Mouse (Mus musculus): ENCODE measurements around the gene Srprb. TPM values are rescaled to one million over a fixed set of nuclear protein-coding genes. Genes with fewer than 3 reads are reported as not detected.
A peak's percentile ranks its signal among the peaks of the same experiment; 100 is the strongest.

Gene Srprb
- polyA plus RNA-seq, 1 experiment: 21.2 TPM

DNA sequence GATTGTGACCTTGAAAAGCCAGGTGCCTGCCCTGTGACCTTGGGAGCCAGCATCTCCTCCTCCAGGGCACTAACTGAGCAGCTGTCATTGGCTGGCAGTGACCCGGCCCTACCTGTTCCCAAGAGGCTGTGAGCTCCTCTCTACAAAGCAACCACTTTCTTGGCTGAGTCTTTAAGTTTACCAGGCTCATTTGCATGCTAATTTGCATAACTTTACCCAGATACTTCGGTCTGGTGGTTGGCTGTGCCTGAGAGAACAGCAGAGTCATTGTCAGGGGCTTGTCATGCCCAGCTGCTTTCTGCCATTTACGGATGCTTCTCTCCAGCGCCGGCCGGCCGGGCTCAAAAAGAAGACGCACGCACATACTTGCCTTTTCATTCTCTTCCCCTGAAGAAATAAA, 55.2 kb downstream of the Srprb start:
- no peak overlapping the region for H3K4me3 ChIP-seq (ENCODE audit: extremely low read depth, insufficient read depth, insufficient read length)
- H3K27me3 ChIP-seq (ENCODE audit: control insufficient read depth, insufficient read depth, low read length): no peaks in the 10 kb centered on the region
- H3K4me1 ChIP-seq (ENCODE audit: control insufficient read depth, insufficient read depth, insufficient read length): peaks cover 5% of the 10 kb centered on the region; the same call in 1 of the 2 replicates
- DNase-seq (ENCODE audit: low read depth in 1 of 2, low spot score in 2 of 2): peak in 1 of 2 experiments; percentile 48
- TF ChIP-seq POLR2A (IDR thresholded peaks at IDR 0.05; ENCODE audit: low read depth, low read length): no peak
- no peak for TF ChIP-seq CTCF (IDR thresholded peaks at IDR 0.05; ENCODE audit: extremely low read depth, insufficient read depth, insufficient read length, insufficient replicate concordance)
- WGBS: 9% methylated on average over 9 of the region's 9 CpGs
- H3K36me3 ChIP-seq (ENCODE audit: control insufficient read depth, insufficient read depth, low read length): no peaks in the 10 kb centered on the region
- no peak overlapping the region for H3K27ac ChIP-seq (ENCODE audit: insufficient read depth, low read length)

DNA sequence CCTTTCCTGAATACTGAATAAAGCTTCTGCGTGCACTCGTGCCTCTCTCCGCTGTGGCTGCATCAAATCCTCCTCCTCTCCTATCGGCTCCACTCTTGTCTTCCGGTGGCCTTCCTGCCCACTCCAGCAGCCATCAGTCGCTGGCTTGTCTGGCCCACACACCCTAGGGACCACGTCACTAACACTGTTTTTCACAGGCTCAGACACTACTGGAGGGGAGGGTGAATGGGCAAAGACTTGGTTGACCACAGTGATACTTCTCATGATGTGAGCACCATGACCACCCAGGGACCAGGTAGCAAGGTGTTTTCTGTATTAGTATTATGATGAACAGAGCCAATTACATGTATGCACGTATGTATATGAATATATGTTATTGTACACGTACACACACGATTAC, 55.7 kb downstream of the Srprb start:
- Histone ChIP-seq H3K27me3 (ENCODE audit: control insufficient read depth, insufficient read depth, low read length) (no peaks in the 10 kb centered on the region), H3K36me3 (ENCODE audit: control insufficient read depth, insufficient read depth, low read length) (no peaks in the 10 kb centered on the region), H3K27ac (ENCODE audit: insufficient read depth, low read length) (no peak overlapping the region), H3K4me3 (ENCODE audit: extremely low read depth, insufficient read depth, insufficient read length) (no peak overlapping the region), H3K4me1 (ENCODE audit: control insufficient read depth, insufficient read depth, insufficient read length) (peaks cover 5% of the 10 kb centered on the region; the same call in 1 of the 2 replicates)
- TF ChIP-seq CTCF (IDR thresholded peaks at IDR 0.05; ENCODE audit: extremely low read depth, insufficient read depth, insufficient read length, insufficient replicate concordance) (no peak), POLR2A (IDR thresholded peaks at IDR 0.05; ENCODE audit: low read depth, low read length) (no peak)
- DNase-seq (ENCODE audit: low read depth in 1 of 2, low spot score in 2 of 2): no peak
- WGBS: 85% methylated on average over 10 of the region's 10 CpGs

GRCm38 (mm10) chr9:103145351-103145750, 56.6 kb downstream of the Srprb start:
- no peak for DNase-seq (ENCODE audit: low read depth in 1 of 2, low spot score in 2 of 2)
- WGBS: 88% methylated on average over 5 of the region's 5 CpGs
- H3K27me3 ChIP-seq (ENCODE audit: control insufficient read depth, insufficient read depth, low read length): no peaks in the 10 kb centered on the region
- peaks cover 5% of the 10 kb centered on the region; the same call in 1 of the 2 replicates for H3K4me1 ChIP-seq (ENCODE audit: control insufficient read depth, insufficient read depth, insufficient read length)
- no peaks in the 10 kb centered on the region for H3K36me3 ChIP-seq (ENCODE audit: control insufficient read depth, insufficient read depth, low read length)
- TF ChIP-seq CTCF (IDR thresholded peaks at IDR 0.05; ENCODE audit: extremely low read depth, insufficient read depth, insufficient read length, insufficient replicate concordance) (no peak), POLR2A (IDR thresholded peaks at IDR 0.05; ENCODE audit: low read depth, low read length) (no peak)
- no peak overlapping the region for H3K4me3 ChIP-seq (ENCODE audit: extremely low read depth, insufficient read depth, insufficient read length)
- no peak overlapping the region for H3K27ac ChIP-seq (ENCODE audit: insufficient read depth, low read length)

DNA sequence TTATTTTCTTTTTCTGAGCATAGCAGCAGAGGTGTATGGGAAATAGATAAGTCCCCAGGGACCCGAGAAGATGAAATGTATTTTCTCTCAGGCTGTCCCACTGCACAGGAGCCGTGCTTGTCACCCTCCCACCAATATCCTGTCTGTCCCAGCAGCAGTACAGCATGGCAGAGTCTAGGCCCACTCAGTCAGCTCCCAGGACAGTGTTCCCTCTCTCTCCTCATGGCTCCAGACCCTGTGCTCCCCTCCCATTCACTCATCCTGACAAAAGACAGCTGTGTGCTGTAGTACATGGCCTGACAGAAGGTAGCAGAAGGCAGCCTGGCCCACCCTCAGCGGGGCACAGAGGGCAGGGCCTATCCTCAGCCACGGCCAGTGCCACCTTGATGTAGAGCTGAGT, 58.1 kb downstream of the Srprb start:
- 56% methylated on average over 4 of the region's 4 CpGs for WGBS

GRCm38 (mm10) chr9:103141266-103141665, 60.7 kb downstream of the Srprb start:
- 92% methylated on average over 7 of the region's 7 CpGs for WGBS
- H3K4me1 ChIP-seq (ENCODE audit: control insufficient read depth, insufficient read depth, insufficient read length): peaks cover 2% of the 10 kb centered on the region; the same call in 1 of the 2 replicates
- H3K27ac ChIP-seq (ENCODE audit: insufficient read depth, low read length): no peak overlapping the region
- no peaks in the 10 kb centered on the region for H3K36me3 ChIP-seq (ENCODE audit: control insufficient read depth, insufficient read depth, low read length)
- no peak for TF ChIP-seq POLR2A (IDR thresholded peaks at IDR 0.05; ENCODE audit: low read depth, low read length)
- no peak for TF ChIP-seq CTCF (IDR thresholded peaks at IDR 0.05; ENCODE audit: extremely low read depth, insufficient read depth, insufficient read length, insufficient replicate concordance)
- H3K4me3 ChIP-seq (ENCODE audit: extremely low read depth, insufficient read depth, insufficient read length): no peak overlapping the region
- no peaks in the 10 kb centered on the region for H3K27me3 ChIP-seq (ENCODE audit: control insufficient read depth, insufficient read depth, low read length)
- DNase-seq (ENCODE audit: low read depth in 1 of 2, low spot score in 2 of 2): no peak

More for the DNA sequence above, 58.1 kb downstream of the Srprb start:
- TF ChIP-seq CTCF (IDR thresholded peaks at IDR 0.05; ENCODE audit: extremely low read depth, insufficient read depth, insufficient read length, insufficient replicate concordance) (no peak), POLR2A (IDR thresholded peaks at IDR 0.05; ENCODE audit: low read depth, low read length) (no peak)
- no peak overlapping the region for H3K27ac ChIP-seq (ENCODE audit: insufficient read depth, low read length)
- no peak for DNase-seq (ENCODE audit: low read depth in 1 of 2, low spot score in 2 of 2)
- no peaks in the 10 kb centered on the region for H3K36me3 ChIP-seq (ENCODE audit: control insufficient read depth, insufficient read depth, low read length)
- no peaks in the 10 kb centered on the region for H3K27me3 ChIP-seq (ENCODE audit: control insufficient read depth, insufficient read depth, low read length)
- peaks cover 5% of the 10 kb centered on the region; the same call in 1 of the 2 replicates for H3K4me1 ChIP-seq (ENCODE audit: control insufficient read depth, insufficient read depth, insufficient read length)
- no peak overlapping the region for H3K4me3 ChIP-seq (ENCODE audit: extremely low read depth, insufficient read depth, insufficient read length)

DNA sequence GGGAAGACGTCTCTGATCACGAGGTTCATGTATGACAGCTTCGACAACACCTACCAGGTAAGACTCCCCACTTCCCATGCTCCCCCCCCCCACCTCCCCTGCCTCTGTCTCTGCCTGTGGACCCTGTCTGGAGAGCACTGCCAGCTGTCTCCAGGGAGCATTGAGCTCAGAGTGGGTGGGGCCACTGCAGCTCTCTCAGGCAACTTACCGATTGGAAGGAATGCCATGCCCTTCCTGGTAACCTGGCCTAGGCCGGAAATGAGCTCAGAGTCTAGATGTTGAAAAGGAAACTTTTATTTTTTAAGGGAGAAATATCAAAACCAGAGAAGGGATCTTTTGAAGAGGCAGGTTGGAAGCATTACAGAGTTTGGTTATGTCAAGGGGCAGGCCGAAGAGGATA, 61.6 kb downstream of the Srprb start:
- DNase-seq (ENCODE audit: low read depth in 1 of 2, low spot score in 2 of 2): no peak
- Histone ChIP-seq H3K4me1 (ENCODE audit: control insufficient read depth, insufficient read depth, insufficient read length) (no peaks in the 10 kb centered on the region), H3K27me3 (ENCODE audit: control insufficient read depth, insufficient read depth, low read length) (no peaks in the 10 kb centered on the region), H3K27ac (ENCODE audit: insufficient read depth, low read length) (no peak overlapping the region), H3K4me3 (ENCODE audit: extremely low read depth, insufficient read depth, insufficient read length) (no peak overlapping the region), H3K36me3 (ENCODE audit: control insufficient read depth, insufficient read depth, low read length) (no peaks in the 10 kb centered on the region)
- TF ChIP-seq CTCF (IDR thresholded peaks at IDR 0.05; ENCODE audit: extremely low read depth, insufficient read depth, insufficient read length, insufficient replicate concordance) (no peak), POLR2A (IDR thresholded peaks at IDR 0.05; ENCODE audit: low read depth, low read length) (no peak)
- 88% methylated on average over 6 of the region's 6 CpGs for WGBS

GRCm38 (mm10) chr9:103139481-103139880, 62.5 kb downstream of the Srprb start:
- no peak for DNase-seq (ENCODE audit: low read depth in 1 of 2, low spot score in 2 of 2)
- TF ChIP-seq POLR2A (IDR thresholded peaks at IDR 0.05; ENCODE audit: low read depth, low read length) (no peak), CTCF (IDR thresholded peaks at IDR 0.05; ENCODE audit: extremely low read depth, insufficient read depth, insufficient read length, insufficient replicate concordance) (no peak)

More at GRCm38 (mm10) chr9:103139481-103139880, 62.5 kb downstream of the Srprb start:
- WGBS: 73% methylated on average over 6 of the region's 6 CpGs
- Histone ChIP-seq H3K4me1 (ENCODE audit: control insufficient read depth, insufficient read depth, insufficient read length) (no peaks in the 10 kb centered on the region), H3K27me3 (ENCODE audit: control insufficient read depth, insufficient read depth, low read length) (no peaks in the 10 kb centered on the region), H3K36me3 (ENCODE audit: control insufficient read depth, insufficient read depth, low read length) (no peaks in the 10 kb centered on the region), H3K27ac (ENCODE audit: insufficient read depth, low read length) (no peak overlapping the region), H3K4me3 (ENCODE audit: extremely low read depth, insufficient read depth, insufficient read length) (no peak overlapping the region)

Other genes with a start within 250 kb of the Srprb start
- gene Slco2a1, start 213.4 kb downstream of the Srprb start, polyA plus RNA-seq (2012; rRNA removed): 57.0 and 67.5 TPM in 2 replicates
- gene Rab6b, start 90.3 kb downstream of the Srprb start, polyA plus RNA-seq (2012; rRNA removed): 1.4 and 8.3 TPM in 2 replicates
- 2.6 TPM in 1 of 2 replicates, not detected in the other for gene Gm20425, start 28.2 kb upstream of the Srprb start, polyA plus RNA-seq (2012; rRNA removed)
- 259 and 287 TPM in 2 replicates for gene Trf, start 28.3 kb upstream of the Srprb start, polyA plus RNA-seq (2012; rRNA removed)
- 5.5 and 8.0 TPM in 2 replicates for gene 1300017J02Rik, start 102.9 kb upstream of the Srprb start, polyA plus RNA-seq (2012; rRNA removed)
- 13.0 and 13.9 TPM in 2 replicates for gene Topbp1, start 103.1 kb upstream of the Srprb start, polyA plus RNA-seq (2012; rRNA removed)
- 29.4 and 46.7 TPM in 2 replicates for gene Cdv3, start 163.7 kb upstream of the Srprb start, polyA plus RNA-seq (2012; rRNA removed)

Data from spleen, adult 2 months (tissue).